Mouse (Mus musculus) brain, embryonic 14.5 days (tissue): ENCODE data around the gene Hpdl. TPM values are rescaled to one million over a fixed set of nuclear protein-coding genes. Genes with fewer than 3 reads are reported as not detected.
A peak's percentile ranks its signal among the peaks of the same experiment; 100 is the strongest.

Experiments used
- DNase-seq: peaks from one replicate; pipeline ENCODE4 v3.0.0-alpha.2; 2011; ENCODE audit warnings: low read depth
- CTCF ChIP-seq: fragments of 200-500 bp; IDR thresholded peaks from 2 replicates; pipeline ENCODE4 v1.5.1; 2012; ENCODE audit warnings: inconsistent platforms, mild to moderate bottlenecking, moderate library complexity, borderline replicate concordance; ENCODE audit not compliant: insufficient read depth, insufficient read length; ENCODE audit errors: extremely low read depth
- POLR2A ChIP-seq: fragments of 200-500 bp; IDR thresholded peaks from 2 replicates; pipeline ENCODE4 v1.6.1; 2012; ENCODE audit warnings: mild to moderate bottlenecking, inconsistent platforms, borderline replicate concordance; ENCODE audit not compliant: poor library complexity, insufficient read depth, insufficient read length, severe bottlenecking; ENCODE audit errors: extremely low read depth
- polyA plus RNA-seq: library from polyadenylated mRNA; depleted of rRNA; stranded (reverse); fragments of >200 nt; gene quantifications from 2 replicates; pipeline ENCODE4 v1.2.3, GENCODE M21; 2012; rRNA removed

The Hpdl gene
- polyA plus RNA-seq, 1 experiment, result 0.34 TPM

DNA sequence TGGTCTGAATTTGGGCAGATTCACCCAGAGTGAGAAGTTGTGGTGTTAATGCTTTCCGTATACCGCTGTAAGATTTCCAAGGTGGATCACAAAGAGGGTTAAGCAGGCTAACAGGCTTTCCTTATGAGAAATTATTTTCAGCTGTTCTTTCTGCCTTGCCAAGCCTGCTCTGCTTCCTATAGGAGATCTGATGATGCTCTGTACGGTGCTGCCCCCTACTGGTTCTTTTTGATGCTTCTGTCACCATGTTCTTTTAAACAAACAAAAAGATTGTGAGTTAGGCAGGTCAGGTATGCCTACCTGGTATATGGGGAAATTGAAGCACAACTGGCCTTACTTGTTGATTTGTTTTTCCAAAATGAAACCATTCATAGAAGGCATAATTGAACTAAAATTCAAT is 32.6 kb downstream of the Hpdl start:
- DNase-seq, result peak; percentile 95
- peak; percentile 72; the same call in 1 of the 2 replicates for TF ChIP-seq CTCF
- TF ChIP-seq POLR2A, result no peak

- TF ChIP-seq CTCF (no peak), POLR2A (no peak)
- DNase-seq, result no peak
Observed at GRCm38 (mm10) chr4:116787985-116788760, 33.3 kb downstream of the Hpdl start.

DNA sequence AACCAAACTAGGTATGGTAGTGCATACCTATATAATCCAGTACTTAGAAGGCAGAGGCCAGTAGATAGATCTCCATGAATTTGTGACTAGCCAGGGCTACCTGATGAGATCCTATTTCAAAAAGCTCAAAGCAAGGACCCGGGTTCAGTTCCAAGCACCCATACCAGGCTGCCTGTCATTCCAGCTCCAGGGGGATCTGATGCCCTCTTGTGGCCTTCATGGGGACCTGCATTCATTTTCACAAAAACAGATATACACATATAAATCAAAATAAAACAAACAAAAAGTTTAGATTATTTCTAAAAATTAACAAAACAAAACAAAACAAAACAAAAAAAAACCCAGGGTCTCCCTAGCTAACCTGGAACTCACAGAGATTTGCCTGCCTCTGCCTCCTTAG is 34.9 kb downstream of the Hpdl start:
- TF ChIP-seq POLR2A, result no peak
- TF ChIP-seq CTCF, result peak; percentile 10; the same call in 1 of the 2 replicates
- DNase-seq, result no peak

DNA sequence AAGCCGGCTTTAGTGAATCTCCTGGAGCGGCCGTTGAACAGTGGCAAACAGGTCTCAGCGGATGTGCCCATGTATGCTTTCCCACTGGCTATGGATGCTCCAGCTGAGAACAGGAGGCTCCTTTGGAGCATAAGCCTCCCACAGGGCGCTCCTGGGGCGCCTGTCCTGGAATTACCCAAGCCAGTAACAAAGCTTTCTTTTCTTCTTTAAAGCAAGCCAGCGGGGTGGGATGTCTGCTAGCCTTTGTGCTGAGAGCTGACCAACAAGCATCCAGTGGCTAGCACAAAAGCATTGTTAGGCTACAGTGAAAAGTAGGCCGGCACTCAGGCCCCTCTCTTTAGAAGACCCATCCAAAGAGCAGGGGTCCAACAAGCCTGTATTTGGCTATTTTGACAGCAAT is 39.3 kb downstream of the Hpdl start:
- TF ChIP-seq POLR2A, result no peak
- TF ChIP-seq CTCF, result no peak
- DNase-seq, result peak; percentile 21

- DNase-seq, result no peak
- TF ChIP-seq POLR2A (no peak), CTCF (no peak)
Observed at GRCm38 (mm10) chr4:116781366-116781765, 40.1 kb downstream of the Hpdl start.

GRCm38 (mm10) chr4:116780541-116780940 is 41.0 kb downstream of the Hpdl start:
- DNase-seq, result no peak
- TF ChIP-seq CTCF (no peak), POLR2A (no peak)

DNA sequence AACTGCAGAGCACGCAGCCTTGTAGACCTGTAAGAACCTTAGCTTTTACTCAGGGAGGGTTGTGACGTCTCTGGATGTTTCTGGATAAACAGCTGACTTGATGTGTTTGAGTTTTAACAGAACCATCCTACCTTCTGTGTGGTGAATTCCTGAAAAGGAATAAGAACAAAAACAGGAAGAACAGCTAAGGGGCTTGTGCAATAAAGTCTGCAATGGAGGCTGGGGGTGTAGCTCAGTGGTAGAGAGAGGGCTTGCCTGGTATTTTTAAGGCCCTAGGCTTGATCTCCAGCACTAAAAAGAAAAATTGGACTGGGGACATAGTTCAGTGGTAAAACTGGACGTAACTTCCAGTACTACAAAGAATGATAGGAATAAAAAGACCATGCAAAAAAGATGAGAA is 44.4 kb downstream of the Hpdl start:
- TF ChIP-seq CTCF (no peak), POLR2A (no peak)
- no peak for DNase-seq

- TF ChIP-seq CTCF (no peak), POLR2A (no peak)
- no peak for DNase-seq
Observed at GRCm38 (mm10) chr4:116776391-116776790, 45.1 kb downstream of the Hpdl start.

Other genes starting within 250 kb of the Hpdl start
- gene Ccdc17, start 225.1 kb downstream of the Hpdl start, polyA plus RNA-seq, result 4.1 and 5.0 TPM in 2 replicates
- 94.4 and 113 TPM in 2 replicates for gene Nasp, start 193.8 kb downstream of the Hpdl start, polyA plus RNA-seq
- gene Akr1a1, start 170.0 kb downstream of the Hpdl start, polyA plus RNA-seq, result 573 and 658 TPM in 2 replicates
- gene Prdx1, start 136.2 kb downstream of the Hpdl start, polyA plus RNA-seq, result 148 and 177 TPM in 2 replicates
- gene Mmachc, start 113.3 kb downstream of the Hpdl start, polyA plus RNA-seq, result 21.4 and 21.7 TPM in 2 replicates
- 30.1 and 59.0 TPM in 2 replicates for gene Ccdc163, start 113.2 kb downstream of the Hpdl start, polyA plus RNA-seq
- 3.1 and 3.9 TPM in 2 replicates for gene Tesk2, start 100.8 kb downstream of the Hpdl start, polyA plus RNA-seq
- 34.3 and 41.7 TPM in 2 replicates for gene Toe1, start 14.1 kb downstream of the Hpdl start, polyA plus RNA-seq
- 10.7 and 21.2 TPM in 2 replicates for gene Mutyh, start 14.0 kb downstream of the Hpdl start, polyA plus RNA-seq
- gene Zswim5, start 55.7 kb upstream of the Hpdl start, polyA plus RNA-seq, result 30.1 and 36.0 TPM in 2 replicates
- 58.9 and 63.2 TPM in 2 replicates for gene Urod, start 172.7 kb upstream of the Hpdl start, polyA plus RNA-seq
- gene Hectd3, start 173.6 kb upstream of the Hpdl start, polyA plus RNA-seq, result 59.3 and 60.4 TPM in 2 replicates
- 24.6 and 25.0 TPM in 2 replicates for gene Eif2b3, start 197.7 kb upstream of the Hpdl start, polyA plus RNA-seq